Mouse (Mus musculus) adrenal gland, postnatal 10 days (tissue): Measurements from ENCODE around the gene Camta1. TPM values are rescaled to one million over a fixed set of nuclear protein-coding genes. Genes with fewer than 3 reads are reported as not detected.
A peak's percentile ranks its signal among the peaks of the same experiment; 100 is the strongest.

Source experiments
- DNase-seq: peaks from one replicate; pipeline ENCODE4 v3.0.0; 2021; ENCODE audit warnings: mixed read lengths
- total RNA-seq, 2 experiments: library from RNA; stranded (reverse); gene quantifications; 2 replicates each; pipeline ENCODE4 v1.2.3; 2021

Gene Camta1
- total RNA-seq, 2 experiments from 2014 or later, result 46.3 to 50.3 TPM

GRCm38 (mm10) chr4:151516998-151517799, 344.5 kb downstream of the Camta1 start:
- no peak for DNase-seq

- DNase-seq, result no peak
These were observed 346.4 kb downstream of the Camta1 start for GRCm38 (mm10) chr4:151515316-151515715.

GRCm38 (mm10) chr4:151511092-151511491, 350.6 kb downstream of the Camta1 start:
- no peak for DNase-seq

- no peak for DNase-seq
These were observed 351.3 kb downstream of the Camta1 start for GRCm38 (mm10) chr4:151510417-151510816.

- no peak for DNase-seq
These were observed 355.0 kb downstream of the Camta1 start for GRCm38 (mm10) chr4:151506701-151507100.

- DNase-seq, result no peak
These were observed 363.0 kb downstream of the Camta1 start for GRCm38 (mm10) chr4:151498481-151499276.

GRCm38 (mm10) chr4:151496581-151496980, 365.1 kb downstream of the Camta1 start:
- DNase-seq, result no peak

GRCm38 (mm10) chr4:151495276-151495882, 366.3 kb downstream of the Camta1 start:
- no peak for DNase-seq

GRCm38 (mm10) chr4:151492786-151493185, 368.9 kb downstream of the Camta1 start:
- DNase-seq, result no peak

- no peak for DNase-seq
These were observed 377.7 kb downstream of the Camta1 start for GRCm38 (mm10) chr4:151483977-151484313.

GRCm38 (mm10) chr4:151483299-151483976, 378.2 kb downstream of the Camta1 start:
- DNase-seq, result peak; percentile 75

GRCm38 (mm10) chr4:151480928-151481327, 380.7 kb downstream of the Camta1 start:
- no peak for DNase-seq

- no peak for DNase-seq
These were observed 383.7 kb downstream of the Camta1 start for GRCm38 (mm10) chr4:151477950-151478349.

GRCm38 (mm10) chr4:151474895-151475470, 386.7 kb downstream of the Camta1 start:
- DNase-seq, result no peak

- no peak for DNase-seq
These were observed 389.8 kb downstream of the Camta1 start for GRCm38 (mm10) chr4:151471886-151472285.

GRCm38 (mm10) chr4:151468381-151468780, 393.3 kb downstream of the Camta1 start:
- DNase-seq, result no peak

- no peak for DNase-seq
These were observed 403.0 kb downstream of the Camta1 start for GRCm38 (mm10) chr4:151458686-151459085.

GRCm38 (mm10) chr4:151454611-151455010, 407.1 kb downstream of the Camta1 start:
- DNase-seq, result peak; percentile 5

GRCm38 (mm10) chr4:151454065-151454464, 407.6 kb downstream of the Camta1 start:
- DNase-seq, result peak; percentile 5

- DNase-seq, result no peak
These were observed 409.8 kb downstream of the Camta1 start for GRCm38 (mm10) chr4:151451885-151452284.

- no peak for DNase-seq
These were observed 411.7 kb downstream of the Camta1 start for GRCm38 (mm10) chr4:151449981-151450380.

- DNase-seq, result no peak
These were observed 413.3 kb downstream of the Camta1 start for GRCm38 (mm10) chr4:151448341-151448740.
